Mouse (Mus musculus): ENCODE data around the gene Tlk2.

GRCm38 (mm10) chr11:105312311-105312942, 133.8 kb downstream of the Tlk2 start:
- TF ChIP-seq POLR2A (IDR thresholded peaks at IDR 0.05; ENCODE audit: low read depth, low read length) (no peak), CTCF (IDR thresholded peaks at IDR 0.05; ENCODE audit: borderline replicate concordance, insufficient read depth, low read length) (no peak)
